ENCODE assay signal across 15 mouse cellular contexts in genomic region chr8:105807766-105808165, GRCm38 (mm10). TPM values are rescaled to one million over a fixed set of nuclear protein-coding genes. Genes with fewer than 3 reads are reported as not detected.
DNase-seq lines count a peak whose midpoint lies in the region; ATAC-seq and TF ChIP-seq lines count a peak whose summit lies in the region.
"Had no signal": no experiment of that assay in that cellular context is flagged by ENCODE, and none has a peak within 500 bp of the region (broad histone marks: within the 10 kb centered on the region; RNA-seq: fewer than 3 reads in every experiment).

No protein-coding gene starts in this region.

- WGBS in kidney, postnatal 0 days: 50% methylated on average over 5 of the region's 5 CpGs
- WGBS in lung, postnatal 0 days: 56% methylated on average over 5 of the region's 5 CpGs
- 91% methylated on average over 5 of the region's 5 CpGs for WGBS in forebrain, embryonic 10.5 days

- peak overlapping the region; percentile 0; the same call in 1 of the 2 replicates for H3K27ac ChIP-seq in kidney, postnatal 0 days
- peak overlapping the region; percentile 38; the same call in 1 of the 2 replicates for H3K27ac ChIP-seq in lung, postnatal 0 days (ENCODE audit: low read length)
- H3K27ac ChIP-seq in forebrain, embryonic 10.5 days: no peak overlapping the region
- H3K27ac ChIP-seq: embryonic facial prominence, embryonic 10.5 days; forebrain, embryonic 13.5 days; hindbrain, embryonic 13.5 days; midbrain, embryonic 10.5 days had no signal

- H3K4me2 ChIP-seq in kidney, postnatal 0 days (ENCODE audit: low read length): no peak overlapping the region
- H3K4me2 ChIP-seq in lung, postnatal 0 days (replicated peaks; ENCODE audit: low read depth, low read length): no peak overlapping the region
- H3K4me2 ChIP-seq: forebrain, embryonic 13.5 days; hindbrain, embryonic 13.5 days had no signal

- no peak for ATAC-seq in erythroblast, adult 5-6 weeks (replicated peaks; ENCODE audit: low FRiP score, poor library complexity, severe bottlenecking)
- no peak for ATAC-seq in kidney, postnatal 0 days (replicated peaks; ENCODE audit: low FRiP score, low read depth)
- ATAC-seq in lung, postnatal 0 days: peak; percentile 34; the same call in 1 of the 2 replicates
- ATAC-seq: forebrain, embryonic 13.5 days had no signal

- no peaks in the 10 kb centered on the region for H3K9me3 ChIP-seq in erythroblast, embryonic 14.5 days (ENCODE audit: control insufficient read depth, low read length)
- no peaks in the 10 kb centered on the region for H3K9me3 ChIP-seq in kidney, postnatal 0 days (replicated peaks; ENCODE audit: low read length)
- no peaks in the 10 kb centered on the region for H3K9me3 ChIP-seq in lung, postnatal 0 days (ENCODE audit: low read length)
- H3K9me3 ChIP-seq in forebrain, embryonic 10.5 days: no peaks in the 10 kb centered on the region
- H3K9me3 ChIP-seq: embryonic facial prominence, embryonic 10.5 days; forebrain, embryonic 13.5 days; hindbrain, embryonic 13.5 days; midbrain, embryonic 10.5 days had no signal

- intact Hi-C loops in left cerebral cortex, postnatal 4 days (cut with DNase I): no loop called here

- no peak for TF ChIP-seq CTCF in kidney, postnatal 0 days (IDR thresholded peaks at IDR 0.05; ENCODE audit: low read depth)
- TF ChIP-seq CTCF in lung, postnatal 0 days (IDR thresholded peaks at IDR 0.05): no peak

- H3K36me3 ChIP-seq in erythroblast, embryonic 14.5 days (ENCODE audit: control insufficient read depth): peaks cover 99% of the 10 kb centered on the region
- H3K36me3 ChIP-seq in kidney, postnatal 0 days (ENCODE audit: insufficient read depth, low read length): no peaks in the 10 kb centered on the region
- H3K36me3 ChIP-seq in lung, postnatal 0 days (ENCODE audit: insufficient read depth, low read length): no peaks in the 10 kb centered on the region; the same call in 1 of the 2 replicates
- peaks cover 61% of the 10 kb centered on the region for H3K36me3 ChIP-seq in forebrain, embryonic 10.5 days (replicated peaks)

- DNase-seq in left cerebral cortex, postnatal 4 days: peak; percentile 9
- DNase-seq in left cerebral cortex, adult 18-20 months (ENCODE audit: low spot score in 2 of 2): no peak
- peak; percentile 29 for DNase-seq in kidney, postnatal 0 days (ENCODE audit: low spot score)
- DNase-seq in lung, postnatal 0 days (ENCODE audit: low spot score): peak; percentile 48
- no peak for DNase-seq in testis, postnatal 10 days (ENCODE audit: low spot score)
- no peak for DNase-seq in forebrain, embryonic 10.5 days (ENCODE audit: extremely low spot score, low spot score)
- DNase-seq: cerebellum, adult 8-10 months had no signal

- H3K9ac ChIP-seq in kidney, postnatal 0 days (ENCODE audit: low read depth, low read length): no peak overlapping the region
- no peak overlapping the region for H3K9ac ChIP-seq in lung, postnatal 0 days (replicated peaks; ENCODE audit: low read depth)
- H3K9ac ChIP-seq: forebrain, embryonic 13.5 days; hindbrain, embryonic 13.5 days had no signal

- no peaks in the 10 kb centered on the region for H3K27me3 ChIP-seq in erythroblast, embryonic 14.5 days (ENCODE audit: control insufficient read depth)
- no peaks in the 10 kb centered on the region for H3K27me3 ChIP-seq in kidney, postnatal 0 days (ENCODE audit: insufficient read depth, low read length)
- H3K27me3 ChIP-seq in lung, postnatal 0 days (replicated peaks; ENCODE audit: insufficient read depth, low read length): no peaks in the 10 kb centered on the region
- H3K27me3 ChIP-seq in forebrain, embryonic 10.5 days (ENCODE audit: poor library complexity, severe bottlenecking): no peaks in the 10 kb centered on the region
- H3K27me3 ChIP-seq: forebrain, embryonic 13.5 days; hindbrain, embryonic 13.5 days had no signal

- H3K4me3 ChIP-seq in erythroblast, embryonic 14.5 days (replicated peaks): peak overlapping the region; percentile 2
- no peak overlapping the region for H3K4me3 ChIP-seq in kidney, postnatal 0 days (replicated peaks; ENCODE audit: low read depth, low read length)
- no peak overlapping the region for H3K4me3 ChIP-seq in lung, postnatal 0 days (ENCODE audit: low read depth, low read length)
- H3K4me3 ChIP-seq in forebrain, embryonic 10.5 days: no peak overlapping the region
- H3K4me3 ChIP-seq: embryonic facial prominence, embryonic 10.5 days; forebrain, embryonic 13.5 days; hindbrain, embryonic 13.5 days; midbrain, embryonic 10.5 days had no signal

- no peak for TF ChIP-seq EP300 in lung, postnatal 0 days (IDR thresholded peaks at IDR 0.05)

- H3K4me1 ChIP-seq in erythroblast, embryonic 14.5 days (ENCODE audit: control insufficient read depth): peaks cover 93% of the 10 kb centered on the region
- H3K4me1 ChIP-seq in kidney, postnatal 0 days (replicated peaks; ENCODE audit: insufficient read depth, low read length): 0 out of 2 replicates have a peak, but pooled peaks cover 6% of the 10 kb centered on the region
- H3K4me1 ChIP-seq in lung, postnatal 0 days (ENCODE audit: insufficient read depth, low read depth, low read length): peaks cover 15% of the 10 kb centered on the region
- no peaks in the 10 kb centered on the region for H3K4me1 ChIP-seq in forebrain, embryonic 10.5 days
- H3K4me1 ChIP-seq: embryonic facial prominence, embryonic 10.5 days; forebrain, embryonic 13.5 days; midbrain, embryonic 10.5 days had no signal

RNA-seq across cellular contexts. Expression of gene Ranbp10, which starts 19.4 kb away (rescaled TPM):
- 24.4 and 25.6 TPM in 2 replicates for polyA plus RNA-seq in erythroblast, embryonic 14.5 days (2012)
- 514 and 565 TPM in 2 replicates for total RNA-seq in erythroblast, adult 5-6 weeks (2015; ENCODE audit: low replicate concordance)
- 620 and 633 TPM in 2 replicates for total RNA-seq in erythroblast, adult 5-6 weeks (2017; ENCODE audit: low replicate concordance)
- total RNA-seq in left cerebral cortex, postnatal 4 days (2021): 10 to 100 TPM; 21.8 to 23.6 TPM
- 10 to 100 TPM; 22.6 to 22.9 TPM for total RNA-seq in left cerebral cortex, adult 18-20 months (2021)
- 7.0 and 8.9 TPM in 2 replicates for polyA plus RNA-seq in kidney, postnatal 0 days (2015; fragmentation: Nextera tagmentation; extraction: Ambion mirVana)
- polyA plus RNA-seq in lung, postnatal 0 days (2015; fragmentation: Nextera tagmentation; extraction: Ambion mirVana): 10.5 and 10.9 TPM in 2 replicates
- polyA plus RNA-seq in forebrain, embryonic 10.5 days (2016; fragmentation: Nextera tagmentation; extraction: Ambion mirVana): 9.5 and 11.1 TPM in 2 replicates

RNA-seq across cellular contexts. Expression of gene Tsnaxip1, which starts 19.8 kb away (rescaled TPM):
- 0.02 TPM in 1 of 2 replicates, not detected in the other for polyA plus RNA-seq in erythroblast, embryonic 14.5 days (2012)
- total RNA-seq in erythroblast, adult 5-6 weeks (2015; ENCODE audit: low replicate concordance): 1.0 and 1.2 TPM in 2 replicates
- total RNA-seq in erythroblast, adult 5-6 weeks (2017; ENCODE audit: low replicate concordance): 2.5 and 3.2 TPM in 2 replicates
- total RNA-seq in left cerebral cortex, postnatal 4 days (2021): under 1 TPM; 0.26 to 0.50 TPM
- under 1 TPM in 1 of 2 experiments, not detected in 1; 0.26 TPM for total RNA-seq in left cerebral cortex, adult 18-20 months (2021)
- polyA plus RNA-seq in kidney, postnatal 0 days (2015; fragmentation: Nextera tagmentation; extraction: Ambion mirVana): 0.05 TPM in 1 of 2 replicates, not detected in the other
- 2.9 and 3.7 TPM in 2 replicates for polyA plus RNA-seq in lung, postnatal 0 days (2015; fragmentation: Nextera tagmentation; extraction: Ambion mirVana)
- 0.06 and 0.07 TPM in 2 replicates for polyA plus RNA-seq in forebrain, embryonic 10.5 days (2016; fragmentation: Nextera tagmentation; extraction: Ambion mirVana)
- total RNA-seq: gastrocnemius, postnatal 10 days; left cerebral cortex, postnatal 25 days had no signal

RNA-seq across cellular contexts. Expression of gene Cenpt, which starts 45.3 kb away (rescaled TPM):
- polyA plus RNA-seq in erythroblast, embryonic 14.5 days (2012): 7.1 and 9.1 TPM in 2 replicates
- 13.1 and 15.9 TPM in 2 replicates for total RNA-seq in erythroblast, adult 5-6 weeks (2015; ENCODE audit: low replicate concordance)
- 9.6 and 11.3 TPM in 2 replicates for total RNA-seq in erythroblast, adult 5-6 weeks (2017; ENCODE audit: low replicate concordance)
- 10 to 100 TPM; 37.9 to 39.7 TPM for total RNA-seq in left cerebral cortex, postnatal 4 days (2021)
- total RNA-seq in left cerebral cortex, adult 18-20 months (2021): 10 to 100 TPM; 14.1 to 18.1 TPM
- polyA plus RNA-seq in kidney, postnatal 0 days (2015; fragmentation: Nextera tagmentation; extraction: Ambion mirVana): 23.4 and 24.9 TPM in 2 replicates
- 14.3 and 15.9 TPM in 2 replicates for polyA plus RNA-seq in lung, postnatal 0 days (2015; fragmentation: Nextera tagmentation; extraction: Ambion mirVana)
- 49.5 and 57.9 TPM in 2 replicates for polyA plus RNA-seq in forebrain, embryonic 10.5 days (2016; fragmentation: Nextera tagmentation; extraction: Ambion mirVana)

RNA-seq across cellular contexts. Expression of gene Thap11, which starts 47.2 kb away (rescaled TPM):
- polyA plus RNA-seq in erythroblast, embryonic 14.5 days (2012): 2.8 and 3.4 TPM in 2 replicates
- 6.3 and 16.3 TPM in 2 replicates for total RNA-seq in erythroblast, adult 5-6 weeks (2015; ENCODE audit: low replicate concordance)
- 7.1 and 8.3 TPM in 2 replicates for total RNA-seq in erythroblast, adult 5-6 weeks (2017; ENCODE audit: low replicate concordance)
- total RNA-seq in left cerebral cortex, postnatal 4 days (2021): 10 to 100 TPM; 32.7 to 35.3 TPM
- total RNA-seq in left cerebral cortex, adult 18-20 months (2021): 10 to 100 TPM; 40.8 to 41.6 TPM
- 56.0 and 60.8 TPM in 2 replicates for polyA plus RNA-seq in kidney, postnatal 0 days (2015; fragmentation: Nextera tagmentation; extraction: Ambion mirVana)
- polyA plus RNA-seq in lung, postnatal 0 days (2015; fragmentation: Nextera tagmentation; extraction: Ambion mirVana): 46.3 and 50.1 TPM in 2 replicates
- polyA plus RNA-seq in forebrain, embryonic 10.5 days (2016; fragmentation: Nextera tagmentation; extraction: Ambion mirVana): 80.2 and 81.3 TPM in 2 replicates

RNA-seq across cellular contexts. Expression of gene Gfod2, which starts 49.3 kb away (rescaled TPM):
- polyA plus RNA-seq in erythroblast, embryonic 14.5 days (2012): 0.24 and 0.41 TPM in 2 replicates
- 0.21 and 0.38 TPM in 2 replicates for total RNA-seq in erythroblast, adult 5-6 weeks (2015; ENCODE audit: low replicate concordance)
- 0.51 TPM in 1 of 2 replicates, not detected in the other for total RNA-seq in erythroblast, adult 5-6 weeks (2017; ENCODE audit: low replicate concordance)
- total RNA-seq in left cerebral cortex, postnatal 4 days (2021): 10 to 100 TPM; 44.4 to 49.9 TPM
- total RNA-seq in left cerebral cortex, adult 18-20 months (2021): 10 to 100 TPM; 23.4 to 23.5 TPM
- 19.2 and 21.0 TPM in 2 replicates for polyA plus RNA-seq in kidney, postnatal 0 days (2015; fragmentation: Nextera tagmentation; extraction: Ambion mirVana)
- polyA plus RNA-seq in lung, postnatal 0 days (2015; fragmentation: Nextera tagmentation; extraction: Ambion mirVana): 19.5 and 24.4 TPM in 2 replicates
- polyA plus RNA-seq in forebrain, embryonic 10.5 days (2016; fragmentation: Nextera tagmentation; extraction: Ambion mirVana): 32.7 and 38.3 TPM in 2 replicates

Comparison
In these comparisons a context has a peak if more than half of its experiments do, and no peak if none do; other contexts are left out.
1. DNase-seq: peak in left cerebral cortex, postnatal 4 days (single experiment), kidney, postnatal 0 days (single experiment) and lung, postnatal 0 days (single experiment); none in left cerebral cortex, adult 18-20 months (0 of 2), testis, postnatal 10 days (single experiment) and forebrain, embryonic 10.5 days (single experiment).